Mouse (Mus musculus) kidney, embryonic 14.5 days (tissue): ENCODE results near the gene Fgf22. TPM values are rescaled to one million over a fixed set of nuclear protein-coding genes. Genes with fewer than 3 reads are reported as not detected.

Experiments used
- ATAC-seq: fragments of 200-750 bp; cut with Nextera tagmentation; 2 replicates; pipeline ENCODE4 v1.8.0; 2017; ENCODE audit warnings: moderate number of reproducible peaks, mild to moderate bottlenecking, moderate TSS enrichment, moderate library complexity; ENCODE audit not compliant: low FRiP score, low TSS enrichment
- H3K27ac ChIP-seq: fragments of 300-500 bp; sonication (generic); 2 replicates; pipeline ENCODE4 v1.5.1; 2014; ENCODE audit warnings: low read depth, mild to moderate bottlenecking, low read length, moderate library complexity, mixed read lengths
- H3K27me3 ChIP-seq: fragments of 300-500 bp; sonication (generic); 2 replicates; pipeline ENCODE4 v1.6.1; 2014; ENCODE audit warnings: mild to moderate bottlenecking, low read length; ENCODE audit not compliant: control insufficient read depth, insufficient read depth
- H3K36me3 ChIP-seq: fragments of 300-500 bp; sonication (generic); 2 replicates; pipeline ENCODE4 v1.6.1; 2014; ENCODE audit warnings: low read length, mixed read lengths; ENCODE audit not compliant: control insufficient read depth, insufficient read depth
- H3K4me1 ChIP-seq: fragments of 300-500 bp; sonication (generic); 2 replicates; pipeline ENCODE4 v1.6.1; 2014; ENCODE audit warnings: low read length, mixed read lengths; ENCODE audit not compliant: control insufficient read depth, insufficient read depth
- H3K4me2 ChIP-seq: fragments of 300-500 bp; sonication (generic); replicated peaks from 2 replicates; pipeline ENCODE4 v1.6.1; 2014; ENCODE audit warnings: low read depth, mild to moderate bottlenecking, low read length
- H3K4me3 ChIP-seq: fragments of 300-500 bp; sonication (generic); 2 replicates; pipeline ENCODE4 v1.5.1; 2014; ENCODE audit warnings: mild to moderate bottlenecking, low read length
- H3K9ac ChIP-seq: fragments of 300-500 bp; sonication (generic); 2 replicates; pipeline ENCODE4 v1.6.1; 2014; ENCODE audit warnings: low read depth, mild to moderate bottlenecking, low read length, moderate library complexity
- H3K9me3 ChIP-seq: fragments of 300-500 bp; sonication (generic); 2 replicates; pipeline ENCODE4 v1.6.1; 2016; ENCODE audit warnings: low read length; ENCODE audit not compliant: control insufficient read depth
- WGBS: fragments of 180-500 bp; shearing (Covaris S2); extraction: QIAGEN DNeasy Blood & Tissue Kit; methylation state at CpG from one replicate; pipeline ENCODE4 v1.1.7; 2014; 5-methylcytosine and 5-hydroxymethylcytosine counted together
- polyA plus RNA-seq: library from polyadenylated mRNA; unstranded; fragments of >200 nt; fragmentation: Nextera tagmentation; extraction: Ambion mirVana; gene quantifications from 2 replicates; pipeline ENCODE4 v1.2.1, GENCODE M21; 2014

Fgf22 gene
- polyA plus RNA-seq, 1 experiment from 2014 or later, result 0.61 TPM

GRCm38 (mm10) chr10:79789581-79789980 lies 34.7 kb downstream of the Fgf22 start:
- WGBS, result 66% methylated on average over 2 of the region's 2 CpGs
- H3K9me3 ChIP-seq, result no peaks in the 10 kb centered on the region
- ATAC-seq, result no peak

GRCm38 (mm10) chr10:79790861-79791260 lies 36.0 kb downstream of the Fgf22 start, which contains the start of gene Prss57:
Prss57 (minus strand) TSS chr10:79790961.
- no peak within 1 kb of the TSS for H3K27ac ChIP-seq
- no peaks in the 10 kb centered on the region for H3K27me3 ChIP-seq
- no peak for ATAC-seq
- H3K4me1 ChIP-seq, result peaks cover 17% of the 10 kb centered on the region
- H3K9me3 ChIP-seq, result no peaks in the 10 kb centered on the region
- H3K4me2 ChIP-seq, result no peak within 1 kb of the TSS
- H3K4me3 ChIP-seq, result no peak within 1 kb of the TSS
- H3K9ac ChIP-seq, result no peak within 1 kb of the TSS
- WGBS, result 90% methylated on average over 4 of the region's 4 CpGs
- no peaks in the 10 kb centered on the region for H3K36me3 ChIP-seq

More at GRCm38 (mm10) chr10:79789581-79789980, 34.7 kb downstream of the Fgf22 start:
- Histone ChIP-seq H3K36me3 (no peaks in the 10 kb centered on the region), H3K4me3 (no peak overlapping the region), H3K27me3 (no peaks in the 10 kb centered on the region), H3K27ac (no peak overlapping the region), H3K9ac (no peak overlapping the region), H3K4me2 (no peak overlapping the region), H3K4me1 (peaks cover 9% of the 10 kb centered on the region)

- Histone ChIP-seq H3K9me3 (no peaks in the 10 kb centered on the region), H3K27me3 (no peaks in the 10 kb centered on the region), H3K4me2 (no peak overlapping the region), H3K27ac (peak overlapping the region; percentile 94; the same call in 1 of the 2 replicates), H3K4me3 (no peak overlapping the region), H3K36me3 (no peaks in the 10 kb centered on the region), H3K9ac (no peak overlapping the region), H3K4me1 (peaks cover 26% of the 10 kb centered on the region)
- no peak for ATAC-seq
- WGBS, result 73% methylated on average over 5 of the region's 5 CpGs
Observed at GRCm38 (mm10) chr10:79792339-79793040, 37.6 kb downstream of the Fgf22 start.

GRCm38 (mm10) chr10:79793051-79793737 lies 38.3 kb downstream of the Fgf22 start, which contains the start of gene Palm:
Palm (plus strand) TSS chr10:79793572.
- Histone ChIP-seq H3K4me3 (peak within 1 kb of the TSS; percentile 93), H3K4me1 (peaks cover 31% of the 10 kb centered on the region), H3K9ac (peak within 1 kb of the TSS; percentile 96), H3K4me2 (peak within 1 kb of the TSS; percentile 69), H3K27me3 (no peaks in the 10 kb centered on the region), H3K9me3 (no peaks in the 10 kb centered on the region), H3K27ac (peak within 1 kb of the TSS; percentile 94), H3K36me3 (no peaks in the 10 kb centered on the region)
- 6% methylated on average over 41 of the region's 51 CpGs for WGBS
- ATAC-seq, result peak; percentile 73

GRCm38 (mm10) chr10:79793738-79794490 lies 39.0 kb downstream of the Fgf22 start:
- Histone ChIP-seq H3K4me2 (peak overlapping the region; percentile 69), H3K27ac (peak overlapping the region; percentile 94), H3K9me3 (no peaks in the 10 kb centered on the region), H3K36me3 (no peaks in the 10 kb centered on the region), H3K4me3 (peak overlapping the region; percentile 93), H3K27me3 (no peaks in the 10 kb centered on the region), H3K9ac (peak overlapping the region; percentile 96), H3K4me1 (peaks cover 34% of the 10 kb centered on the region)
- WGBS, result 2% methylated on average over 34 of the region's 38 CpGs
- ATAC-seq, result peak; percentile 18

- H3K27ac ChIP-seq, result peak overlapping the region; percentile 94
- no peaks in the 10 kb centered on the region for H3K27me3 ChIP-seq
- H3K4me2 ChIP-seq, result peak overlapping the region; percentile 69
- 7% methylated on average over 10 of the region's 10 CpGs for WGBS
- no peaks in the 10 kb centered on the region for H3K36me3 ChIP-seq
- H3K4me1 ChIP-seq, result peaks cover 34% of the 10 kb centered on the region
- peak; percentile 42 for ATAC-seq
- no peaks in the 10 kb centered on the region for H3K9me3 ChIP-seq
- peak overlapping the region; percentile 93 for H3K4me3 ChIP-seq
- H3K9ac ChIP-seq, result peak overlapping the region; percentile 96
Observed at GRCm38 (mm10) chr10:79794491-79794931, 39.6 kb downstream of the Fgf22 start.

- no peaks in the 10 kb centered on the region for H3K27me3 ChIP-seq
- H3K9me3 ChIP-seq, result no peaks in the 10 kb centered on the region
- 98% methylated on average over 3 of the region's 3 CpGs for WGBS
- H3K4me1 ChIP-seq, result peaks cover 34% of the 10 kb centered on the region
- no peak for ATAC-seq
- H3K27ac ChIP-seq, result no peak overlapping the region
- no peak overlapping the region for H3K4me3 ChIP-seq
- H3K9ac ChIP-seq, result no peak overlapping the region
- no peak overlapping the region for H3K4me2 ChIP-seq
- H3K36me3 ChIP-seq, result no peaks in the 10 kb centered on the region
Observed at GRCm38 (mm10) chr10:79795905-79796304, 41.0 kb downstream of the Fgf22 start.

- Histone ChIP-seq H3K4me3 (no peak overlapping the region), H3K27ac (0 out of 2 replicates have a peak overlapping the region, but pooled peaks have one; percentile 3), H3K36me3 (no peaks in the 10 kb centered on the region), H3K9me3 (no peaks in the 10 kb centered on the region), H3K4me2 (no peak overlapping the region), H3K9ac (no peak overlapping the region), H3K4me1 (peaks cover 47% of the 10 kb centered on the region), H3K27me3 (no peaks in the 10 kb centered on the region)
- 32% methylated on average over 15 of the region's 15 CpGs for WGBS
- ATAC-seq, result no peak
Observed at GRCm38 (mm10) chr10:79797326-79797725, 42.5 kb downstream of the Fgf22 start.
